Mouse (Mus musculus): ENCODE data around the gene Cdhr4. TPM values are rescaled to one million over a fixed set of nuclear protein-coding genes. Genes with fewer than 3 reads are reported as not detected.

The Cdhr4 gene
- polyA plus RNA-seq, 1 experiment from 2014 or later = 1.3 TPM

- DNase-seq (ENCODE audit: low spot score) (peak; percentile 88), ATAC-seq (ENCODE audit: low FRiP score, low TSS enrichment) (peak; percentile 67)
- Histone ChIP-seq H3K4me1 (replicated peaks; ENCODE audit: control insufficient read depth, insufficient read depth) (peaks cover 9% of the 10 kb centered on the region), H3K36me3 (ENCODE audit: control insufficient read depth, insufficient read depth, low read length) (no peaks in the 10 kb centered on the region), H3K27ac (replicated peaks) (peak within 1 kb of the TSS; percentile 97), H3K4me3 (ENCODE audit: low read depth, low read length) (peak within 1 kb of the TSS; percentile 64), H3K9me3 (ENCODE audit: control insufficient read depth, low read length) (no peaks in the 10 kb centered on the region), H3K4me2 (replicated peaks; ENCODE audit: low read depth) (peak within 1 kb of the TSS; percentile 80), H3K9ac (ENCODE audit: low read length) (peak within 1 kb of the TSS; percentile 74), H3K27me3 (ENCODE audit: control insufficient read depth, insufficient read depth, low read length) (no peaks in the 10 kb centered on the region)
- WGBS = under 1% methylated on average over 57 of the region's 58 CpGs
- TF ChIP-seq CTCF (IDR thresholded peaks at IDR 0.05; ENCODE audit: low read depth) (peak; percentile 42), EP300 (optimal IDR thresholded peaks at IDR 0.05) (no peak)
These were observed 6.9 kb upstream of the Cdhr4 start, which contains the start of gene Inka1 for GRCm38 (mm10) chr9:107985131-107986119. TSS of gene Inka1 (minus strand) at chr9:107985879.

GRCm38 (mm10) chr9:107986376-107986775, 5.9 kb upstream of the Cdhr4 start:
- WGBS = 4% methylated on average over 18 of the region's 18 CpGs
- H3K36me3 ChIP-seq (ENCODE audit: control insufficient read depth, insufficient read depth, low read length) = no peaks in the 10 kb centered on the region
- peak overlapping the region; percentile 64 for H3K4me3 ChIP-seq (ENCODE audit: low read depth, low read length)
- no peak overlapping the region; the same call in 1 of the 2 replicates for H3K27ac ChIP-seq (replicated peaks)
- peak overlapping the region; percentile 80 for H3K4me2 ChIP-seq (replicated peaks; ENCODE audit: low read depth)
- peak; percentile 96 for TF ChIP-seq CTCF (IDR thresholded peaks at IDR 0.05; ENCODE audit: low read depth)
- TF ChIP-seq EP300 (optimal IDR thresholded peaks at IDR 0.05) = no peak
- ATAC-seq (ENCODE audit: low FRiP score, low TSS enrichment) (peak; percentile 42; the same call in 1 of the 2 replicates), DNase-seq (ENCODE audit: low spot score) (peak; percentile 80)
- no peaks in the 10 kb centered on the region for H3K27me3 ChIP-seq (ENCODE audit: control insufficient read depth, insufficient read depth, low read length)
- H3K9ac ChIP-seq (ENCODE audit: low read length) = no peak overlapping the region
- no peaks in the 10 kb centered on the region for H3K9me3 ChIP-seq (ENCODE audit: control insufficient read depth, low read length)
- peaks cover 9% of the 10 kb centered on the region for H3K4me1 ChIP-seq (replicated peaks; ENCODE audit: control insufficient read depth, insufficient read depth)

GRCm38 (mm10) chr9:107987950-107988349, 4.3 kb upstream of the Cdhr4 start:
- TF ChIP-seq CTCF (IDR thresholded peaks at IDR 0.05; ENCODE audit: low read depth) = no peak
- no peak for TF ChIP-seq EP300 (optimal IDR thresholded peaks at IDR 0.05)
- H3K27me3 ChIP-seq (ENCODE audit: control insufficient read depth, insufficient read depth, low read length) = no peaks in the 10 kb centered on the region
- H3K4me2 ChIP-seq (replicated peaks; ENCODE audit: low read depth) = no peak overlapping the region
- WGBS = 68% methylated on average over 3 of the region's 3 CpGs
- ATAC-seq (ENCODE audit: low FRiP score, low TSS enrichment) (no peak), DNase-seq (ENCODE audit: low spot score) (no peak)
- H3K9ac ChIP-seq (ENCODE audit: low read length) = no peak overlapping the region
- H3K27ac ChIP-seq (replicated peaks) = no peak overlapping the region
- H3K9me3 ChIP-seq (ENCODE audit: control insufficient read depth, low read length) = no peaks in the 10 kb centered on the region
- H3K4me3 ChIP-seq (ENCODE audit: low read depth, low read length) = no peak overlapping the region
- H3K4me1 ChIP-seq (replicated peaks; ENCODE audit: control insufficient read depth, insufficient read depth) = peaks cover 4% of the 10 kb centered on the region
- no peaks in the 10 kb centered on the region for H3K36me3 ChIP-seq (ENCODE audit: control insufficient read depth, insufficient read depth, low read length)

DNA sequence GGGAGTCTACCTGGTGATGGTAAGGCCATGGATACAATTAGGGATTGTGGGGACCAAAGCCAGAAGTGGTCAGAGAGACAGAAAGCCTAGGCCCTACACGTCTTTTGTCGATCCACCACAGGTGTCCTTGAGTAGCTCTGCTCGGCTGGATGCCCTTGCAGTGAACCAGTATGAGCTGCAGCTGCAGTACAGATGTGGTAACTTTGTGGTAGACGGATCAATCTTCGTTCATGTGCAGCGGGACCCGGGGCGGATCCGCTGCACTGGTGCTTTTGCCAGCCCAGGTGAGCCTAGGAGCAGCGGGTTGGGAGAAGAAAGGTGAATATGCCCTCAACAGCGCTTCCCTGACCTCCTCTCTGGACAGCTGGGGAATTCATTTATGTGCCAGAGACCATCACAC, 716 bp downstream of the Cdhr4 start:
- H3K4me1 ChIP-seq (replicated peaks; ENCODE audit: control insufficient read depth, insufficient read depth) = no peaks in the 10 kb centered on the region
- no peak overlapping the region for H3K27ac ChIP-seq (replicated peaks)
- H3K36me3 ChIP-seq (ENCODE audit: control insufficient read depth, insufficient read depth, low read length) = no peaks in the 10 kb centered on the region
- H3K9me3 ChIP-seq (ENCODE audit: control insufficient read depth, low read length) = no peaks in the 10 kb centered on the region
- no peak overlapping the region for H3K9ac ChIP-seq (ENCODE audit: low read length)
- WGBS = 92% methylated on average over 11 of the region's 11 CpGs
- DNase-seq (ENCODE audit: low spot score) (no peak), ATAC-seq (ENCODE audit: low FRiP score, low TSS enrichment) (no peak)
- no peak overlapping the region for H3K4me2 ChIP-seq (replicated peaks; ENCODE audit: low read depth)
- H3K4me3 ChIP-seq (ENCODE audit: low read depth, low read length) = no peak overlapping the region
- no peaks in the 10 kb centered on the region for H3K27me3 ChIP-seq (ENCODE audit: control insufficient read depth, insufficient read depth, low read length)
- no peak for TF ChIP-seq EP300 (optimal IDR thresholded peaks at IDR 0.05)
- no peak for TF ChIP-seq CTCF (IDR thresholded peaks at IDR 0.05; ENCODE audit: low read depth)

GRCm38 (mm10) chr9:107994464-107994863, 2.2 kb downstream of the Cdhr4 start:
- Histone ChIP-seq H3K4me2 (replicated peaks; ENCODE audit: low read depth) (no peak overlapping the region), H3K27me3 (ENCODE audit: control insufficient read depth, insufficient read depth, low read length) (no peaks in the 10 kb centered on the region), H3K36me3 (ENCODE audit: control insufficient read depth, insufficient read depth, low read length) (no peaks in the 10 kb centered on the region), H3K9ac (ENCODE audit: low read length) (no peak overlapping the region), H3K9me3 (ENCODE audit: control insufficient read depth, low read length) (no peaks in the 10 kb centered on the region), H3K27ac (replicated peaks) (no peak overlapping the region), H3K4me3 (ENCODE audit: low read depth, low read length) (no peak overlapping the region), H3K4me1 (replicated peaks; ENCODE audit: control insufficient read depth, insufficient read depth) (no peaks in the 10 kb centered on the region)
- ATAC-seq (ENCODE audit: low FRiP score, low TSS enrichment) (no peak), DNase-seq (ENCODE audit: low spot score) (no peak)
- no peak for TF ChIP-seq CTCF (IDR thresholded peaks at IDR 0.05; ENCODE audit: low read depth)
- TF ChIP-seq EP300 (optimal IDR thresholded peaks at IDR 0.05) = no peak
- 45% methylated on average over 2 of the region's 2 CpGs for WGBS

DNA sequence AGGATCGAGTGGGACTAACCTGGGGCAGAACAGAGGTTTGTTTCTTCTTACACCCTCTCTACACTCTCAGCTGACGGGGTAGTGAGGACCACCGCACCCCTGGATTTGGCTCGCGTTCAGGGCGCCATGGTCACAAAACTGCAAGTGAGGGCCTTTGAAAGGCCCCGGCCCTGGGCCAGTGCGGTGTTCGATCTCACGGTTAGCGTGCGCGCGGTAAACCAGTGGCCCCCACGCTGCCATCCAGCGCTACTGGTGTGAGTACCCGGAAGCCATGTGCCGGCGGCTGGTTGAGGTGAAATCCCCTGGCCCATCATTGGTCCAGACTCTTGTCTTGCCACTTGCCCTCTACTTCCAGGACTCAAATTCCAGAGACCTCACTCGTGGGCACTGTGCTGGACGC, 3.2 kb downstream of the Cdhr4 start:
- TF ChIP-seq EP300 (optimal IDR thresholded peaks at IDR 0.05) (no peak), CTCF (IDR thresholded peaks at IDR 0.05; ENCODE audit: low read depth) (no peak)
- Histone ChIP-seq H3K27me3 (ENCODE audit: control insufficient read depth, insufficient read depth, low read length) (no peaks in the 10 kb centered on the region), H3K9ac (ENCODE audit: low read length) (no peak overlapping the region), H3K36me3 (ENCODE audit: control insufficient read depth, insufficient read depth, low read length) (no peaks in the 10 kb centered on the region), H3K4me2 (replicated peaks; ENCODE audit: low read depth) (no peak overlapping the region), H3K4me3 (ENCODE audit: low read depth, low read length) (no peak overlapping the region), H3K4me1 (replicated peaks; ENCODE audit: control insufficient read depth, insufficient read depth) (no peaks in the 10 kb centered on the region), H3K27ac (replicated peaks) (no peak overlapping the region), H3K9me3 (ENCODE audit: control insufficient read depth, low read length) (no peaks in the 10 kb centered on the region)
- DNase-seq (ENCODE audit: low spot score) = no peak
- ATAC-seq (ENCODE audit: low FRiP score, low TSS enrichment) = no peak
- 93% methylated on average over 21 of the region's 21 CpGs for WGBS

Data from stomach, postnatal 0 days (tissue).